Mouse (Mus musculus): ENCODE measurements around the gene Strn4. TPM values are rescaled to one million over a fixed set of nuclear protein-coding genes. Genes with fewer than 3 reads are reported as not detected.

Strn4 gene
- polyA plus RNA-seq (2016; fragmentation: Nextera tagmentation; extraction: Ambion mirVana), result 120 and 153 TPM in 2 replicates

DNA sequence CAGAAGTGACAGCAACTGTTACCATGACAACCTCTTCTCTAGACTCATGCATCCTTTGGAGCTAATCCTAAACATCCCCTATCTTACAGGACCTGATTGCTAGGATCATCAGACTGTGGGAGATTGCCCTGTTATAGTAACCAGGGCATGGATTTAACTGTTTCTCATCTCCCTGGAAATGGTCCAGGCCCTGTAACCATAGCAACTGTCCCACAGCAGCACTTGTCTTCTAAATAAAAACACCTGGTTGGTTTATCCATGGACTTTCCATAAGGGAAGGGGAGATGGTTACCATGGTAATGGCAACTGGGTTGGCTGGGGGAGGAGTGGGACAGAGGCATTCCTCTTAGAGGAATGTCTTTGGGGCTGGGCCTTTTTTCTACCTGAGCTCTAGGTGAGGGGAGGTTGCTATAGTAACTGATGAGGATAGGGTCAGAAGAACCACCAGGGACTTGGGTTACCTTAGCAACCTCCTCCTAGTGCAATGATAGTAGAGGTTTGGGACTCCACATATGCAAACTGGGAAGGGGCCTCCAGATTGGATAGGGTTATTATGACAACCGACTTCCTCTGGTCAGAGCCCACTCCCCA lies at the start of gene Strn4:
Gene Strn4 (plus strand): TSS at position 539 of the 591 bp plus-strand sequence.
- H3K4me1 ChIP-seq (replicated peaks), result peaks cover 69% of the 10 kb centered on the region
- WGBS, result 6% methylated on average over 1 of the region's 1 CpGs
- peaks cover 35% of the 10 kb centered on the region for H3K27me3 ChIP-seq (ENCODE audit: insufficient read depth, poor library complexity, severe bottlenecking)
- H3K27ac ChIP-seq, result peak within 1 kb of the TSS; percentile 100
- peaks cover 34% of the 10 kb centered on the region for H3K36me3 ChIP-seq
- DNase-seq (ENCODE audit: low spot score), result peak; percentile 48
- H3K4me3 ChIP-seq, result peak within 1 kb of the TSS; percentile 97
- no peaks in the 10 kb centered on the region for H3K9me3 ChIP-seq

DNA sequence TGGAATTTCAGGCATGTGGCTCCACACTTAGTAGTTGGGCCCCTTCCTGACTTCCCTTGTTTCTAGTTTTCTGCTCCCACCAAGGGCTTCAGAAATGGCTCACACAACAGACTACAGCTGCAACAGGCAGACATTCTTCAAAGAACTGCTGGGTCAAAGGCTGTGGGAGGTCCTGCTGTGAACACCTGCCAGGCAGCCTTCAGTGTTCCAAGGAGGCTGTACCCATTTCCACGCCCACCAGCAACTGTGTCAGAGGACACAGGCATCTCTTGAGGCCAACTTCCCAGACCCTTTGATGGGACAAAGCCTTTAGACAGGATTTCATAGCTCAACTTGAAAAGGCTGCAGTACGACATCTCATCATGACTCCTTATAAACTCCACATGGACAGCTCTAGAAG lies 49.2 kb upstream of the Strn4 start:
- H3K4me3 ChIP-seq, result no peak overlapping the region
- H3K36me3 ChIP-seq, result no peaks in the 10 kb centered on the region
- peaks cover 11% of the 10 kb centered on the region; the same call in 1 of the 2 replicates for H3K9me3 ChIP-seq
- H3K4me1 ChIP-seq (replicated peaks), result peaks cover 12% of the 10 kb centered on the region
- H3K27ac ChIP-seq, result peak overlapping the region; percentile 62
- no peaks in the 10 kb centered on the region for H3K27me3 ChIP-seq (ENCODE audit: insufficient read depth, poor library complexity, severe bottlenecking)
- 11% methylated on average over 2 of the region's 2 CpGs for WGBS
- peak; percentile 40 for DNase-seq (ENCODE audit: low spot score)

DNA sequence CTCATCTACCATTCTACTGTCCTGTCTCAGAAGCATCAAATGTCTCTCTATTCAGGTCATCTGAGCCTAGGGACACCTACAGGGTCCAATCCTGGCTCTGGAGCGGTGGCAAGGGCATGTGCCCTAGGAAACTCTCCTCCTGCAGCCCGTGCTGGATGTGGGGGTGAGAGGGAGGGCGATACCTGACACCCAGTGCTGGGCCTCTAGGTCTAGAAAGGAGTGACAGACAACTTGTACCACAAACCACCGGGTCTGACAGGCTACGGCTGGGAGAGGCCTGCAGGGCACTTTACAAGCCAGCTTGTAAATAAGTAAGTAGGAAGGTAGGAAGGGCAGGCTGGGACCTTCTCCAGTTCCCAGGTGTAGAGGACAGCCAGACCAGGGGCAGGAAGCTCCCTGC lies 39.8 kb upstream of the Strn4 start:
- WGBS, result 63% methylated on average over 5 of the region's 5 CpGs
- peaks cover 12% of the 10 kb centered on the region for H3K9me3 ChIP-seq

DNA sequence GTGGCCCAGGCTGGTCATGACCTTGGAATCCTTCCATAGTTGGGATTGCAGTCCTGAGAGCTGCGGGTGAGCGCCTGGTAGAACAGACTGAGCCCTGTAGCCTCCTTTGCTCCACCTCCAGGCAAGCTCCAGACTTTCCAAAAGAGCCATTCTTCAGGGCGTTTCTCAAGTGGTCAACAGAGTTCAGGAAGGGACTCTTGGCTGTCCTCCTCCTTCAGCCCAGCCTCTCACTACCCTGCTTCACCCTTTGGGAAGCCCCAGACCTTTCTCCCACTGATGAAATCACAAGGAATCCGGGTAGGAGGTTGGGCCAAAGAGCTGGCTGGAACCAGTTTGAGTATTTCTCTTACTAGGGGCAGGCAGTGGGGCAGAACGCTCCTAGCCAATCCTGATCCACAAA lies 35.6 kb upstream of the Strn4 start:
- WGBS, result 68% methylated on average over 5 of the region's 5 CpGs

More for the DNA sequence above, 39.8 kb upstream of the Strn4 start:
- Histone ChIP-seq H3K27ac (no peak overlapping the region), H3K27me3 (ENCODE audit: insufficient read depth, poor library complexity, severe bottlenecking) (no peaks in the 10 kb centered on the region), H3K4me3 (no peak overlapping the region), H3K36me3 (no peaks in the 10 kb centered on the region), H3K4me1 (replicated peaks) (peaks cover 3% of the 10 kb centered on the region; the same call in 1 of the 2 replicates)
- DNase-seq (ENCODE audit: low spot score), result no peak

DNA sequence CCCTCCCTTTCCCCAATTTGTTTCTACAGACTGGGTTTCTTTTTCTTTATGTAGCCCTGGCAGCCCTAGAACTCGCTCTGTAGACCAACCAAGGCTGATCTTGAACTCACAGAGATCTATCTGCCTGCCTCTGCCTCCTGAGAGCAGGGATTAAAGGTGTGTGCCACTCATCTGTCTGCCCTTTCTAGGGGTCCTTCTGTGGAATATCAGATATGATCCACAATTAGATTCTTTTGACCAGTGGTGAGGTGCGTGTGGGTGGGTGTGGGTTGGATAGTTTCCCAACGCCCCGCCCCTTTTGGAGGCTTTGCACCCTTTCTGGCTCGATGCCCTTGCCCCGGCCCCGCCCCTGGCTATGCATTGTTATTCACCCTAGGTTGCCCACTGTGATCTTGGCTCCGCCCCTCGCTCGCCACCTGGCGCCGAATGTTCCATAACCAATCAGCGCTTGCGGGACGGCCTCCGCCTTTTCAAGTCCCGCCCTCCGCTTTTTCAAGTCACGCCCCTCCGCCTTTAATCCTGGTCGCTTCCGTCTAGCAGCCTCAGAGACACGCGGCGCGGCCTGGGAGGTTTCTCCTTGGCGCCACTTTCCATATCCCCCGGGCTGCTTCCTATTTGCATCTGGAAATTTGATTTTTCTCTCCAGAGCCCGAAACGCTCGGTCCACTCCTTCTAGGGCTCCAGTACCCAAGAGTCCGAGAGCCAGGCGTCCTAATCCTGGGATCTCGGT lies 34.7 kb upstream of the Strn4 start, which contains the start of gene Slc1a5:
Gene Slc1a5 (plus strand): TSS at position 516 of the 730 bp plus-strand sequence.
- Histone ChIP-seq H3K36me3 (peaks cover 7% of the 10 kb centered on the region; the same call in 1 of the 2 replicates), H3K27ac (peak within 1 kb of the TSS; percentile 87), H3K4me1 (replicated peaks) (peaks cover 48% of the 10 kb centered on the region), H3K27me3 (ENCODE audit: insufficient read depth, poor library complexity, severe bottlenecking) (no peaks in the 10 kb centered on the region), H3K4me3 (peak within 1 kb of the TSS; percentile 91), H3K9me3 (0 out of 2 replicates have a peak, but pooled peaks cover 2% of the 10 kb centered on the region)
- 2% methylated on average over 34 of the region's 34 CpGs for WGBS
- peak; percentile 97 for DNase-seq (ENCODE audit: low spot score)

More for the DNA sequence above, 35.6 kb upstream of the Strn4 start:
- DNase-seq (ENCODE audit: low spot score), result no peak
- H3K36me3 ChIP-seq, result no peaks in the 10 kb centered on the region
- H3K27me3 ChIP-seq (ENCODE audit: insufficient read depth, poor library complexity, severe bottlenecking), result no peaks in the 10 kb centered on the region
- peaks cover 42% of the 10 kb centered on the region for H3K4me1 ChIP-seq (replicated peaks)
- 0 out of 2 replicates have a peak overlapping the region, but pooled peaks have one; percentile 5 for H3K27ac ChIP-seq
- no peak overlapping the region for H3K4me3 ChIP-seq
- 0 out of 2 replicates have a peak, but pooled peaks cover 2% of the 10 kb centered on the region for H3K9me3 ChIP-seq

DNA sequence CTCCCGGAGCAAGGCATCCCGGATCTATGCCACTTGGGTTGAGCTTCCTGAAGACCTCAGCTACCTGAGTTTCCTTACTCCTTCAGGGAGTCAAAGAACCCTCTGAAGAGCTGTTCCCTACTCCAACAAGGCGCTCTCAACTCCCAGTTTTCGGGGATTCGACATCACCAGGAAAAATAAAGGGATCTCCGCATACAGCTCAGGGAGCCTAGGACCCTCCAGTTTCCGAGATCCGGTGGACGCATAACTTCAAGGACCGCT lies 34.2 kb upstream of the Strn4 start:
- H3K4me1 ChIP-seq (replicated peaks), result peaks cover 48% of the 10 kb centered on the region
- peak overlapping the region; percentile 87 for H3K27ac ChIP-seq
- no peak for DNase-seq (ENCODE audit: low spot score)
- 0 out of 2 replicates have a peak, but pooled peaks cover 2% of the 10 kb centered on the region for H3K9me3 ChIP-seq
- WGBS, result under 1% methylated on average over 10 of the region's 10 CpGs
- H3K36me3 ChIP-seq, result peaks cover 12% of the 10 kb centered on the region
- peak overlapping the region; percentile 91 for H3K4me3 ChIP-seq
- no peaks in the 10 kb centered on the region for H3K27me3 ChIP-seq (ENCODE audit: insufficient read depth, poor library complexity, severe bottlenecking)

DNA sequence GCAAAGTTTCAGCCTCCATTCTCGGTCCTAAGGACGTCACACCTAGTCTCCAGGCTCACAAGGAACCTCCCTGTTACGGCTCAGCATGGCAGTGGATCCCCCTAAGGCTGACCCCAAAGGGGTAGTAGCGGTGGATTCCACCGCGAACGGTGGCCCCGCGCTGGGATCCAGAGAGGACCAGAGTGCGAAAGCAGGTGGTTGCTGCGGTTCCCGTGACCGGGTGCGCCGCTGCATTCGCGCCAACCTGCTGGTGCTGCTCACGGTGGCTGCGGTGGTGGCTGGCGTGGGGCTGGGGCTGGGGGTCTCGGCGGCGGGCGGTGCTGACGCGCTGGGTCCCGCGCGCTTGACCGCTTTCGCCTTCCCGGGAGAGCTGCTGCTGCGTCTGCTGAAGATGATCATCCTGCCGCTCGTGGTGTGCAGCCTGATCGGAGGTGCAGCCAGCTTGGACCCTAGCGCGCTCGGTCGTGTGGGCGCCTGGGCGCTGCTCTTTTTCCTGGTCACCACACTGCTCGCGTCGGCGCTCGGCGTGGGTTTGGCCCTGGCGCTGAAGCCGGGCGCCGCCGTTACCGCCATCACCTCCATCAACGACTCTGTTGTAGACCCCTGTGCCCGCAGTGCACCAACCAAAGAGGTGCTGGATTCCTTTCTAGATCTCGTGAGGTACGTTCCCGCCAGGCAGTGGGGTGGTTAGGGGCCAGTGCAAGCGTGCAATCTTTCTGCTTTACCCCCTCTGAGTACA lies 33.7 kb upstream of the Strn4 start:
- H3K9me3 ChIP-seq, result 0 out of 2 replicates have a peak, but pooled peaks cover 2% of the 10 kb centered on the region
- H3K27ac ChIP-seq, result peak overlapping the region; percentile 87
- peak; percentile 56 for DNase-seq (ENCODE audit: low spot score)
- peaks cover 48% of the 10 kb centered on the region for H3K4me1 ChIP-seq (replicated peaks)
- peak overlapping the region; percentile 91 for H3K4me3 ChIP-seq
- under 1% methylated on average over 60 of the region's 60 CpGs for WGBS
- H3K36me3 ChIP-seq, result peaks cover 16% of the 10 kb centered on the region
- no peaks in the 10 kb centered on the region for H3K27me3 ChIP-seq (ENCODE audit: insufficient read depth, poor library complexity, severe bottlenecking)

DNA sequence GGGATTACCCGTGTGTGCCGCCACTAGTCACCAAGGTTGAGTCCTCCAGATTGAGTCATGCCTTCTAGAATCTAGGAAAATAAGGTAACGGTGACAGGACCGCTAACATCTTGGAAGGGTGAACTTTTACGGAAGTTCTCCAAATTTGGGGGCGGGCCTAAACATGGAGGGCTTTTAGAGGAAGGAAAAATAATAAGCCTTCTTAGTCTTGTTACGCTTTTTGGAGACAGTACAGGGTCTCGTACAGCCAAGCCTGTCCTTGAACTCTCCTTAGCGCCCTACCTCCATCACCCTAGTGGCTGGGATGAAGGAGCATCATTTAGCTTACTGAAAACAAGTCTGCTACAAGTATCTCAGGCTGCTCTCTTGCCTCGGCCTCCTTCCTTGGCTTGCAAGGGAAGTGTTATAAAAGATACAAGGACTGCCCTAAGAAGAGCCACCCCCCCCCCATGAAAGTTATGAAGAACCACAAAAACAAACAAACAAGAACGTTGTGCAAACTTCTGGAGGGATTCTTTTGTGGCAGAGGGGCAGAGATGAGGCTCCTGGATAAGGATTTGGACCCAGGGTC lies 33.0 kb upstream of the Strn4 start:
- DNase-seq (ENCODE audit: low spot score), result no peak
- Histone ChIP-seq H3K9me3 (0 out of 2 replicates have a peak, but pooled peaks cover 2% of the 10 kb centered on the region), H3K36me3 (peaks cover 20% of the 10 kb centered on the region), H3K27me3 (ENCODE audit: insufficient read depth, poor library complexity, severe bottlenecking) (no peaks in the 10 kb centered on the region), H3K4me3 (peak overlapping the region; percentile 91), H3K27ac (peak overlapping the region; percentile 87), H3K4me1 (replicated peaks) (peaks cover 48% of the 10 kb centered on the region)
- WGBS, result 1% methylated on average over 11 of the region's 11 CpGs

DNA sequence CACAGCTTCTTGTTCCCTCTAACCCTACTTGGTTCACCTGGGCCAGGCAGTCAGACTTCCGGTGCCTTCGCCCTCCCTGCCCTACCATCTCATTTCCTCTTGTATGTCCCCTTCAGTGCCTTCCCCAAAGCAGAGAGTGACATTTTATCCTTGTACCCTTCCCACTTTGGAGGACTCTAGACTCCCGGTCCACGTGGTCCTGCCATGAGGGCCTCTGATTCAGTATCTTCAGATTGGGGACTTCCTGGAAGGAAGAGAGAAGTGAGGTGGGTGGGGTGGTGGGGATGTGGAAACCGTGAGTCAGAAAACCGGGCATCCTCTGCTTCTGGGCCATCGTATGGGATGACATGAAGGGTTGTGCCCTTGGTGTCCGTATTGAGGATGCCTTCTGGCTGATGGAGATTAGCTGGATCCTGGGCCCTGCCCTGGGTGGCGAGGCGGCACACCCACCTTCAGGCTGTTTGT lies 32.4 kb upstream of the Strn4 start:
- no peaks in the 10 kb centered on the region for H3K9me3 ChIP-seq
- H3K27me3 ChIP-seq (ENCODE audit: insufficient read depth, poor library complexity, severe bottlenecking), result no peaks in the 10 kb centered on the region
- WGBS, result 19% methylated on average over 10 of the region's 10 CpGs
- H3K4me3 ChIP-seq, result peak overlapping the region; percentile 91
- peak overlapping the region; percentile 87 for H3K27ac ChIP-seq
- DNase-seq (ENCODE audit: low spot score), result no peak
- H3K36me3 ChIP-seq, result peaks cover 26% of the 10 kb centered on the region
- peaks cover 48% of the 10 kb centered on the region for H3K4me1 ChIP-seq (replicated peaks)

DNA sequence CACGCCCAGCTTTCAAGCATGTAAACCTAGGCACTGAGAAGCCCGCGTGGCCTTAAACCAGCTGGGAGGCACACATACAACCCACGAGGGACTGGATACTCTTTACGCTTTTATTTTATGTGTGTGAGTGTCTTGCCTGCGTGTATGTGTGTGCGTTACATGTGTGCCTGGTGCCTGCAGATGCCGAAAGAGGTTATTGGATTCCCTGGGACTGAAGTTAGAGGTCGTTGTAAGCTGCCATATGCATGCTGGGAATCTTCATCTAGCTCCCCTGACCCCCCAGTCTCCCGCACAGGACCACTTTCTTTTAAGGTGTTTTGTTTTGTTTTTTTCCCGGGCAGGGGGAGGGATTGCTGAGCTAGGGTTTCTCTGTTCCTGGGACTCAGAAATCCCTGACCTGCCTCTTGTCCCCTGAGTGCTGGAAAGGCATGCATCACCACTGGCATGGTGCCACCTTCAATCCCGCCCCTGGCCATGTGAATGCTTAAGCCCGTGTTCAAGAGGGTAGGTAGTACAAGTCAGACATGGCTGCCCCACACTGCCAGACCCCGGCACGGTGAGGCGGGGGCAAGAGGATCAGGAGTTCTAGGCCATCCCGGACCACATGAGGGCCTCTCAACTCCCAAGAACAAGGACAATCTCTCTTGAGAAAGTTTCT lies 31.8 kb upstream of the Strn4 start:
- H3K4me1 ChIP-seq (replicated peaks), result peaks cover 48% of the 10 kb centered on the region
- H3K9me3 ChIP-seq, result no peaks in the 10 kb centered on the region
- peaks cover 33% of the 10 kb centered on the region for H3K36me3 ChIP-seq
- peak overlapping the region; percentile 91 for H3K4me3 ChIP-seq
- 51% methylated on average over 17 of the region's 17 CpGs for WGBS
- no peak for DNase-seq (ENCODE audit: low spot score)
- no peaks in the 10 kb centered on the region for H3K27me3 ChIP-seq (ENCODE audit: insufficient read depth, poor library complexity, severe bottlenecking)
- H3K27ac ChIP-seq, result peak overlapping the region; percentile 87

DNA sequence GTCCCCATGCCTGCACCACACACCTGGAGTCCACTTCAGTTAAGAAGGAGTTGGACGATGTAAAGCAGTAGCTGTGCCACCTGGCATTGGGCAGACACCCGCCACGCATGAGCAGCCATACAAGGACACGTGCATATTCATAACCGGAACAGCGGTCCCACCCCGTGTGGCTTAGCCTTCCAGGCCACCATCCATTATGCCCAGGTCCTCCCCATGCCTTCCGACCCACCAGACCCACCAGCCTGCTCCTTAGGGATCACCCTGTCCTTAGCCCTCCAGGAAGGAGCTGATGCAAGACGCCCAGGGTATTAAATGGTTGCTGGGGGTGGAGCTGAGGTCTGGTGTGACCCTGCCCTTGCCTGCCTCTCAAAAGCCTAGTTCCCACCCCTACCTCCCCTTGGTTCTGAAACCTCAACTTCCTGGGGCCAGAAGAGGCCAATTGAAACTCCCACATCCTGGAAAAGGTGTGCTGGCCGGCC lies 31.2 kb upstream of the Strn4 start:
- DNase-seq (ENCODE audit: low spot score), result no peak
- H3K4me1 ChIP-seq (replicated peaks), result peaks cover 48% of the 10 kb centered on the region
- WGBS, result 74% methylated on average over 10 of the region's 10 CpGs
- no peaks in the 10 kb centered on the region for H3K9me3 ChIP-seq
- 0 out of 2 replicates have a peak overlapping the region, but pooled peaks have one; percentile 18 for H3K27ac ChIP-seq
- peaks cover 39% of the 10 kb centered on the region for H3K36me3 ChIP-seq
- peak overlapping the region; percentile 91 for H3K4me3 ChIP-seq
- H3K27me3 ChIP-seq (ENCODE audit: insufficient read depth, poor library complexity, severe bottlenecking), result no peaks in the 10 kb centered on the region
